Mouse (Mus musculus): Measurements from ENCODE around the gene Cntnap2.

The Cntnap2 gene

GRCm38 (mm10) chr6:47304848-47305490, 2245.8 kb downstream of the Cntnap2 start:
- Histone ChIP-seq H3K4me1 (replicated peaks; ENCODE audit: low read depth, low read length) (no peaks in the 10 kb centered on the region), H3K9me3 (ENCODE audit: low read length) (no peaks in the 10 kb centered on the region), H3K27me3 (ENCODE audit: insufficient read depth, low read length) (peaks cover 14% of the 10 kb centered on the region), H3K4me3 (replicated peaks; ENCODE audit: low read length) (no peak overlapping the region), H3K36me3 (ENCODE audit: insufficient read depth, low read length) (no peaks in the 10 kb centered on the region)
- no peak for TF ChIP-seq CTCF (conservative IDR thresholded peaks at IDR 0.05; ENCODE audit: low read length)
- TF ChIP-seq NANOG (IDR thresholded peaks at IDR 0.05; ENCODE audit: borderline replicate concordance, low read length) = no peak
- no peak for TF ChIP-seq POU5F1 (IDR thresholded peaks at IDR 0.05; ENCODE audit: borderline replicate concordance, low read length)

- H3K9me3 ChIP-seq (ENCODE audit: low read length) = no peaks in the 10 kb centered on the region
- peaks cover 14% of the 10 kb centered on the region for H3K27me3 ChIP-seq (ENCODE audit: insufficient read depth, low read length)
- no peak overlapping the region for H3K4me3 ChIP-seq (replicated peaks; ENCODE audit: low read length)
- H3K4me1 ChIP-seq (replicated peaks; ENCODE audit: low read depth, low read length) = no peaks in the 10 kb centered on the region
- TF ChIP-seq NANOG (IDR thresholded peaks at IDR 0.05; ENCODE audit: borderline replicate concordance, low read length) = no peak
- no peak for TF ChIP-seq POU5F1 (IDR thresholded peaks at IDR 0.05; ENCODE audit: borderline replicate concordance, low read length)
- no peak for TF ChIP-seq CTCF (conservative IDR thresholded peaks at IDR 0.05; ENCODE audit: low read length)
- H3K36me3 ChIP-seq (ENCODE audit: insufficient read depth, low read length) = no peaks in the 10 kb centered on the region
Measured at GRCm38 (mm10) chr6:47306065-47306798, 2247.1 kb downstream of the Cntnap2 start.

GRCm38 (mm10) chr6:47306954-47307353, 2247.8 kb downstream of the Cntnap2 start:
- H3K9me3 ChIP-seq (ENCODE audit: low read length) = no peaks in the 10 kb centered on the region
- no peaks in the 10 kb centered on the region for H3K4me1 ChIP-seq (replicated peaks; ENCODE audit: low read depth, low read length)
- TF ChIP-seq NANOG (IDR thresholded peaks at IDR 0.05; ENCODE audit: borderline replicate concordance, low read length) = no peak
- TF ChIP-seq CTCF (conservative IDR thresholded peaks at IDR 0.05; ENCODE audit: low read length) = no peak
- TF ChIP-seq POU5F1 (IDR thresholded peaks at IDR 0.05; ENCODE audit: borderline replicate concordance, low read length) = no peak
- H3K36me3 ChIP-seq (ENCODE audit: insufficient read depth, low read length) = no peaks in the 10 kb centered on the region
- H3K27me3 ChIP-seq (ENCODE audit: insufficient read depth, low read length) = peaks cover 14% of the 10 kb centered on the region
- no peak overlapping the region for H3K4me3 ChIP-seq (replicated peaks; ENCODE audit: low read length)

GRCm38 (mm10) chr6:47314507-47315334, 2255.6 kb downstream of the Cntnap2 start:
- H3K4me3 ChIP-seq (replicated peaks; ENCODE audit: low read length) = no peak overlapping the region
- H3K27me3 ChIP-seq (ENCODE audit: insufficient read depth, low read length) = peaks cover 7% of the 10 kb centered on the region; the same call in 1 of the 2 replicates
- no peaks in the 10 kb centered on the region for H3K9me3 ChIP-seq (ENCODE audit: low read length)
- H3K36me3 ChIP-seq (ENCODE audit: insufficient read depth, low read length) = no peaks in the 10 kb centered on the region
- TF ChIP-seq CTCF (conservative IDR thresholded peaks at IDR 0.05; ENCODE audit: low read length) (peak; percentile 63), POU5F1 (IDR thresholded peaks at IDR 0.05; ENCODE audit: borderline replicate concordance, low read length) (no peak)
- peaks cover 16% of the 10 kb centered on the region for H3K4me1 ChIP-seq (replicated peaks; ENCODE audit: low read depth, low read length)

- Histone ChIP-seq H3K4me3 (replicated peaks; ENCODE audit: low read length) (no peak overlapping the region), H3K27me3 (ENCODE audit: insufficient read depth, low read length) (peaks cover 7% of the 10 kb centered on the region; the same call in 1 of the 2 replicates), H3K9me3 (ENCODE audit: low read length) (no peaks in the 10 kb centered on the region), H3K4me1 (replicated peaks; ENCODE audit: low read depth, low read length) (peaks cover 22% of the 10 kb centered on the region), H3K36me3 (ENCODE audit: insufficient read depth, low read length) (no peaks in the 10 kb centered on the region)
- TF ChIP-seq CTCF (conservative IDR thresholded peaks at IDR 0.05; ENCODE audit: low read length) (no peak), POU5F1 (IDR thresholded peaks at IDR 0.05; ENCODE audit: borderline replicate concordance, low read length) (no peak), NANOG (IDR thresholded peaks at IDR 0.05; ENCODE audit: borderline replicate concordance, low read length) (no peak)
Measured at GRCm38 (mm10) chr6:47315454-47315853, 2256.3 kb downstream of the Cntnap2 start.

GRCm38 (mm10) chr6:47317253-47317652, 2258.1 kb downstream of the Cntnap2 start:
- H3K4me1 ChIP-seq (replicated peaks; ENCODE audit: low read depth, low read length) = peaks cover 22% of the 10 kb centered on the region
- H3K27me3 ChIP-seq (ENCODE audit: insufficient read depth, low read length) = peaks cover 7% of the 10 kb centered on the region; the same call in 1 of the 2 replicates
- no peak for TF ChIP-seq POU5F1 (IDR thresholded peaks at IDR 0.05; ENCODE audit: borderline replicate concordance, low read length)
- TF ChIP-seq NANOG (IDR thresholded peaks at IDR 0.05; ENCODE audit: borderline replicate concordance, low read length) = no peak
- no peak for TF ChIP-seq CTCF (conservative IDR thresholded peaks at IDR 0.05; ENCODE audit: low read length)
- no peaks in the 10 kb centered on the region for H3K36me3 ChIP-seq (ENCODE audit: insufficient read depth, low read length)
- no peaks in the 10 kb centered on the region for H3K9me3 ChIP-seq (ENCODE audit: low read length)
- H3K4me3 ChIP-seq (replicated peaks; ENCODE audit: low read length) = no peak overlapping the region

- TF ChIP-seq POU5F1 (IDR thresholded peaks at IDR 0.05; ENCODE audit: borderline replicate concordance, low read length) (no peak), CTCF (conservative IDR thresholded peaks at IDR 0.05; ENCODE audit: low read length) (no peak), NANOG (IDR thresholded peaks at IDR 0.05; ENCODE audit: borderline replicate concordance, low read length) (no peak)
- Histone ChIP-seq H3K9me3 (ENCODE audit: low read length) (no peaks in the 10 kb centered on the region), H3K27me3 (ENCODE audit: insufficient read depth, low read length) (no peaks in the 10 kb centered on the region), H3K4me1 (replicated peaks; ENCODE audit: low read depth, low read length) (peaks cover 22% of the 10 kb centered on the region), H3K4me3 (replicated peaks; ENCODE audit: low read length) (no peak overlapping the region), H3K36me3 (ENCODE audit: insufficient read depth, low read length) (no peaks in the 10 kb centered on the region)
Measured at GRCm38 (mm10) chr6:47318705-47319104, 2259.5 kb downstream of the Cntnap2 start.
